Mouse (Mus musculus) neural tube, embryonic 10.5 days (tissue): ENCODE measurements around the gene Afap1.

Source experiments
- DNase-seq: peaks from one replicate; pipeline ENCODE4 v3.0.0-alpha.2; 2017; ENCODE audit warnings: low spot score; ENCODE audit errors: extremely low spot score

The Afap1 gene

DNA sequence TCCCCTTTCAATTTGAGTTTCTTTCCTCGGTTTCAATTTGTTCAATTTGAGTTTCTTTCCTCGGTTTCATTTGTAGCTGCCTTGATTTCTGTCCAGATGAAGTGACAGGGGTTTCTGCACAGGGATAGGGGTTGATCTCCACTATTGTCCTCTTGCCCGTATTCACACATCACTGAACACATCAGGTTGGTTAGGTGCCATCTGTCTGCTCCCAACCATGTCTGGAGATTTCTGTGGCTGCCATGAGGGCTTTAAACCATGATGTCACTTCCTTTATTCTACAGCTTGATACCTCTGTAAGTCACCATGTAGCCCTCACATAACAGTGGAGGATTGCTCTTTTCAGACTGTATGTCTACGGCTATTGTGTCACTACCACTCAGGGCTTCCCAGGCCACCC is 4.0 kb downstream of the Afap1 start:
- DNase-seq = no peak

- DNase-seq = no peak
Measured at GRCm38 (mm10) chr5:35898114-35898513, 5.0 kb downstream of the Afap1 start.

DNA sequence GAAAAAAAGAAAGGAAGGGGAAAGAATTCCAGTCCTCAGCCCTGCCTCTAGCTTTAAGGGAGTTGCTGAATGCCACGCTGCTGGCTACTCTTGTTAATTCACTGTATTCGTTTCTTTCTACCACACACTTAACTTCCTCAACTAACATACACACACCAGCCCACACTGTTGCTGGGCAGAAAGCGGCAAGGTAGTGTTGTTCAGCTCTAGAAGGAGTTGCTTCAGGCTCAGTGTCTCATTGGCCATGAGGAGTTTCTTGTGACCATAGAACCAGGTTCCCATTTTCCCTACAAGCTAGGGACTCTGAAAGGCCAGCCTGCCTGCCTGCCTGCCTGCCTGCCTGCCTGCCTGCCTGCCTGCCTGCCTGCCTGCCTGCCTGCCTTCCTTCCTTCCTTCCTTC is 5.9 kb downstream of the Afap1 start:
- DNase-seq = no peak

GRCm38 (mm10) chr5:35900401-35901225 is 7.5 kb downstream of the Afap1 start:
- DNase-seq = no peak

GRCm38 (mm10) chr5:35901226-35901809 is 8.2 kb downstream of the Afap1 start:
- no peak for DNase-seq

DNA sequence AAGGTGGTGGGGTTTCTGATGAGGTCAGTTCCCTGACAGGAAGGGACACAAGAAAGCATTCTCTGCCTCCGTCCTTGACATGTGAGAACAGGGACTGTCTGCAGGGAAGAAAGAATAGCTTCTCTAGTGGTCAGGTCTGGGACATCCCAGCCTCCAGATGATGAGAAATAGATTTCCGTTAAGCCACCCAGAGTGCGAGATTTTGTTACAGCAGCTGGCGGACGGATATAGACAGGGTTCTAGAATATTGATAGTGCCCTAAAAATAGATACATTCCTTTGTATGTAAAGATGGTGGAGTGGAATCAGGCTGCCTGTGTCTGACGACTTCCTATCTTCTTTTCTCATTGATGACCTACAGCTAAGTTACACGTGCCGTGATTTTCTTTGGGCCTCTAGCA is 10.3 kb downstream of the Afap1 start:
- DNase-seq = no peak

DNA sequence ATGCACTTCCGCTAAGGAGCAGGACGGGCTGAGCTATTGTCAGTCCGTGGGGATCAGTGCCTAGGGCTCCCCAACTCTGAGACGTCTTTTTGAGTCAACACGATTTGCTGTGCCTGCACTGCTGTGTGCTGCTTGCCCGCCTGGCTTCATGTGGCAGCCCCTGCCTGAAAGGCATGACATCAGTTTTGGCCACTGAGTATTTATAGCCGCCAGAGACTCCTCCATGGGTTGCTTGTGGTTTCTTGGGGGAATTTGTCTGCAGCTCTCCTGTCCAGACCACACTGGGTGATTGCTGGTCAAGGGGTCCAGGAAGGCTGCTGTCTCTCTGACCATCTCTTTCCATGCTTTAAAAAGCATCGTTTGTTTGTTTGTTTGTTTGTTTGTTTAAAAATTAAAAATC is 12.2 kb downstream of the Afap1 start:
- DNase-seq = no peak

DNA sequence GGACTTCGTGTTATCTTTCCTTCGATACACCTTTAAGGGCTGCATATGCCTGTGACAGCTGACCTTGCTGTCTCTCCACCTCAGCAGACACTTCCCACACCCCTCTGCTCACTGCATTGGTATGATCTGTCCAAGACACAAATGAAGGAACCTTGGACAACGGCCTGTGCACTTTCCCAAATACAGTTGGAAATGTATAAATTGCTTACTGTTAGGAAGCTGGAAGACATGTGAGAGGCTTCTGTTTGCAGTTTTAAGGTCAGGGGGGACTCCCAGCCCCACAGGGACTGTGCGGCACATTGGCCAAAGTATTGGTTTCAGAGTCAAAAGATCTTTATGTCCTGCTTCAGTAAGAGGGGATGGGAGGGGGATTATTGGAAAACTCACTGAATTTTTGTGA is 14.0 kb downstream of the Afap1 start:
- no peak for DNase-seq

DNA sequence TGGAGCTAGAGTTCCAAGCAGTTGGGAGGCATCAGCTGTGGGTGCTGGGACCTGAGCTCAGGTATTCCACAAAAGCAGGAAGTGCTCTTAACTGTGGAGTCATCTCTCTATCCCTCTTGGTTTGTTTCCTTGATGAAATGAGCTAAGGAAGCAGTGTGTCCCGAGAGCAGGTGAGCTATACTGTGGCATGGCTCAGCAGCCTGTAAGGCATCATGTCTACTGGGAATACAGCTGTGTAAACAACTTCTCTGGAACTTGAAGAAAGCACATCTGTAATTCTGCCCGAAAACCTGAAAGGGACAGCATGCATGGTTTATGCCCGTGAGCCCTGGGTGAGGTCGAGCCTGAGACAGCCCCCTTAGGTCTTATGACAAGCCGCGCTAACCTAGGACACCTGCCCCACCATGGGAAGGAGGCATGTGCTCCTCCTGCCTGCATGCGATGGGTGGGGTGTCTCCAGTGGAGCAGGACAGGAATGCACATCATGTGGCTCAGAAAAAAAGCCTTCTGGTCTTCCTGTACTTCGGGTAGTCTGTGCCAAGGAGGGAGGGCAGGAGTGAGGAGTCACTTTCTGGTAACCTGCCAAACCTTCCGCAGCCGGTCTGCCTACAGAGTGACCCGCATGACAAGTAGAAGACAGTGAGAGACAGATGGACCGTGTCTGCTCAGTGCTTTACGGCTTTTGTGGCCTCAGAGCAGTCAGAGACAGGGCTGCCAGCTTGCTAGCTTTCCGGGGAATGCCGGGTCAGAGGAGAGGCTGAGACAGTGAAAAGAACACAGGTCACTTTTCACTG is 14.7 kb downstream of the Afap1 start:
- DNase-seq = peak; percentile 57

DNA sequence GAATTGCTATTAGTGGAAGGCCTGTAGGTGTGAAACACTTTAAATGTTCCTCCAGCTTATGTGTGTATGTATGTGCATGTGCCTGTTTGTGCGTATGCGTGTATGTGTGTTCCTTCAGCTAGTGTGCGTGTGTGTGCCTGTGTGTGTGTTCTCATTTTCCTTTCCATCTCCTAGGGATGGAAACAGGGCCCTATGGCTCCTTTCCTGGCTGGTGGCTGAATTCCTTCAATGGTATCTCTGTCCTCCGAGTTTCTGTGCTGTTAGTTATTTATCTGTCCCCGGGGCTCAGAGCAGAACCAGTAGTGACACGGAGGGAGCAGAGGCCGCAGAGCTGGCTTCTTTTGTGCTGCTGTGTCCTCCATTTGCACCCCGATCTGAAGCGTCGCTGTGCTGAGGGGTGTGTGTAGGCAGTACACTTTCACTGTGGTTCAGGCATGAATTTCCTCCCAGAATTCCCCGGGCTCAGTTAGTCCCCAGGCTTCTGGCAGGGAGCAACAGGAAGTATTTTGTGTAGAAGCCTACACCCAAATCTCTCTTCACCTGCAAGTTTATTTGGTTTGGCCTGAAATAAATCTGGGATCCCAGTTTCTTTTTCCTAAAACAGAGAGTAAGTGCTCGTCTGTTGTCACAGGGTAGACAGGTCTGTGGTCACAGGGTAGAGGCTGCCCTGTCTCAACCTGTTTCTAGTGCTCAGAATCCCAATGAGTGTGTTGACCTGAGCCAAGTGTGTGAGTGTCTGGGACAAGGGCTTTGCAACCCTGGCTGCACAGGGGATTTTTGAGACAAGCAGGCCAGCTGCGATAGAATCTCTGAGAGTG is 15.7 kb downstream of the Afap1 start:
- no peak for DNase-seq

GRCm38 (mm10) chr5:35915629-35916300 is 22.6 kb downstream of the Afap1 start:
- DNase-seq = no peak

GRCm38 (mm10) chr5:35916666-35917065 is 23.5 kb downstream of the Afap1 start:
- DNase-seq = no peak

DNA sequence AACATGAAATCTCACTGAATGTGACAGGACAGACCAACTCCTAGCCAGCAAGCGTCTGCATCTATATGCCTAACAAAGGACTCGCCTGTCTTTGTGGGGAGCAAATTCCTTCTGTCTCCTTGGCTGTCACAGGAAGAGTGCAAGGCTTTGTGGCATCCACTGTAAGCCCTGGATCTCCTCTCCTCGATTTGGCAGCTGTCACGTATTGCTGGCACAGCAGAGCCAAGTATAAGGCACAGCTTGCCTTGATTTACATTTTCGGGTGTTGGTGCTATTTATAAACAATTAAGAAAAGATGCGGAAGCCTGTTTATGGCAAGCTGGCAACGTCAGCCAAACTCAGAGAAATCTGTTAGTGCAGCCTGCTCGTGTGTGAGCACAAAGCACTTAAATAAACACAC is 25.3 kb downstream of the Afap1 start:
- no peak for DNase-seq

GRCm38 (mm10) chr5:35920076-35920475 is 27.0 kb downstream of the Afap1 start:
- no peak for DNase-seq

GRCm38 (mm10) chr5:35920557-35920956 is 27.4 kb downstream of the Afap1 start:
- no peak for DNase-seq

DNA sequence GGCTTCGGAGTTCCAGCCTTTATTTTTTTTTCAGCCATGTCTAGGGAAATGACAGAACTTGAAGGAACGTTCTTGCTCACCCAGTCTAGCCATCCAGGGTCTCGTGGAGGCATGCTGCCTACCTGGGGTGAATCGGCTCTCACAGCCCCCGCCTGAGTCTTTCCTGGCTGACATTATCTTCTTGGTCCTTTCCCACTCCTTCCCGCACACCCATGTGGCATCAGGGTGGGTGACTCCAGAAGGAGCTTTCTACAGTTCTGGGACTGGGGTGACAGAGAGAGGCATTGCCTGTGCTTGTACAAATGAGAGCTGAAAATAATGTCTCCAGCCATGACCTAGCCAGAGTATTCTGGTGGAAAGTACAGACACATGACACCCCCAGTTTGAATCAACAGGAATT is 28.0 kb downstream of the Afap1 start:
- DNase-seq = no peak

GRCm38 (mm10) chr5:35921595-35922254 is 28.6 kb downstream of the Afap1 start:
- peak; percentile 32 for DNase-seq

GRCm38 (mm10) chr5:35923448-35923847 is 30.3 kb downstream of the Afap1 start:
- DNase-seq = no peak

- DNase-seq = no peak
Measured at GRCm38 (mm10) chr5:35925171-35925634, 32.1 kb downstream of the Afap1 start.

DNA sequence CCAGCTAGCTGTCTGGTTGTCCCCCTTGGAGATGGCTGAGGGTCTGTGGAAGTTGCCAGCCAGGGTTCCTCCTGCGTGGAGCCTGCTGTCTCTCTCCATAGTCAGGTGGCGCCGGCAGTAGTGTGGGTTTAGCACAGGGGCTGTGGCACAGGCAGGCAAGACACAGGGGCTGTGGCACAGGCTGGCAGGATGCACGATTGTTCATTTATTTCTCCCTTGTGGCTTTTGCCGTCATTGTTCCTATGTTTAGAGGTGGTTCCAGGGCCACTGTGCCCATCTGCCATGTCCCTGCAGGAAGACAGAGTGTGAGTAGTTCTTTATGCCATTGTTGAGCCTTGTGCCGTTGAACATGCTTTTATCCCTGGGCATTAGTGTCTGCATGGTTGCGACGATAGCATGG is 33.4 kb downstream of the Afap1 start:
- no peak for DNase-seq
